Mouse (Mus musculus): ENCODE results near the gene Acbd6.
A peak's percentile ranks its signal among the peaks of the same experiment; 100 is the strongest.

Acbd6 gene

DNA sequence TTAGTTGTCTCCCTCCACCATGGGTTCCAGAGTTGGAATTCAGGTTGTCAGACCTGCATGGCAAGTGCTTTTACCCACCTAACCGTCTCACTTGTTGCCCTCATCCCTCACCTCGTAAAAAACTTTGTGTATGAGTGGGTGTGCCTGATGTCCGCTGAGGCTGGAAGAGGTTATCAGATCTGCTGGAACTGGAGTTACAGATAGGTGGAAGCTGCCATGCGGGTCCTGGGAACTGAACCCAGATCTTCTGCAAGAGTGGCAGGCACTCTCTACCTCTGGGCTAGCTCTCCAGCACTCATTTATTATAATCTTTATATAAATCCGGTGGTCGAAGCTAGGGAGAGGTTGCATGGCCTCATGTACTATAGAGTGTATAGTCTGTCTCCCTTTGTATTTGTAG, 4.3 kb downstream of the Acbd6 start:
- DNase-seq = no peak

DNA sequence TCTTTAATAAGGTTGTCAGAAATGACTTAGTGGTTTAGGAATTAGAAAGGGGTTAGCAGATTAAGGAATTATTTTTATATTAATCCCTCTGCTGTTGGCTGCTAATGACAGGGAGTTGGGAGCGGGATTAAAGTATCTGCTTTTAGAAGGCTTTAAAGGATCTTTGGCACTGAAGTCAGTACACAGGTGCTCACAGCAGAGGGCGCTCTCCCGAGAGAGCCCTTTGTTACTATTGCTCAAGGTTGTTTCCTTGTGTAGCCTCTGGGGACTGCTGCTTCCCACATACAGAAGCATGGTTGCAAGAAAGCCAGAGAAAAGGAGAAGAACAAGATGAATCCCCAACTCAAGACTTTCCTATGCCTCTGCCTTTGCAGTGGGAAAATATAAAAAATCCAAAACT, 6.8 kb downstream of the Acbd6 start:
- peak in 1 of 2 experiments; percentile 25 for DNase-seq

DNA sequence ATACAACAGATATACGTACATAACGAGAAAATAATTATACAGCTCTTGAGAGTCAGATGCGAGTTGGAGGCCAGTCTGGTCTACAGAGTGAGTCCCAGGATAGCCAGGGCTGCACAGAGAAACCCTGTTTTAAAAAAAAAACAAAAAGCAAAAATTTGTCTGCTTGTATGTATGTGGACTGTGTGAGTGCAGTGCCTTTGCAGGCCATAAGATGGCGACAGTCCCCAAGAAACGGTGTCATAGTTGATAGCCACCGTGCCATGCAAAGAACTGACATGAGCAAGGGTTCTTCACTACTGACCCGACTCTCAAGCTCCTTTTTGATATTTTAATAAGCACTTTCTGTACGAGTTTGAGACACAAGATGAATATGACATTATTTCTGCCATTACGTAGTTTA, 10.2 kb downstream of the Acbd6 start:
- no peak for DNase-seq

DNA sequence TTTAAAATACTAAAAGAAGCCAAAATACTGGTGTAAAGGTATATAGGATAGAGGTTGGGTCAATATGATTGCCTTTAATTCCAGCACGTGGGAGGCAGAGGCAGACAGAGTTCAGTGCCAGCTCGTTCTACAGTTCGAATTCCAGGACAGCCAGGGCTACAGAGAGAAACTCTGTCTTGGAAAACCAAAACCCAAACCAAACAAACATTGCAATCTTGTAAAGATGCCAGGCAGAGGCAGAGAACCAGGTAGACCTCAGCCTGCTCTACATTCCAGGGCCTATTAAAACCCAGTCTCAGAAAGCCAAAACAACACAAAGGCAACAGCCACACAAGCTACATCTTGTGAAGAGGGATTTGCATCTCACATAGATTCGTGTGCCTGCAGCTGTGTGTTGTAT, 11.4 kb downstream of the Acbd6 start:
- DNase-seq = no peak

DNA sequence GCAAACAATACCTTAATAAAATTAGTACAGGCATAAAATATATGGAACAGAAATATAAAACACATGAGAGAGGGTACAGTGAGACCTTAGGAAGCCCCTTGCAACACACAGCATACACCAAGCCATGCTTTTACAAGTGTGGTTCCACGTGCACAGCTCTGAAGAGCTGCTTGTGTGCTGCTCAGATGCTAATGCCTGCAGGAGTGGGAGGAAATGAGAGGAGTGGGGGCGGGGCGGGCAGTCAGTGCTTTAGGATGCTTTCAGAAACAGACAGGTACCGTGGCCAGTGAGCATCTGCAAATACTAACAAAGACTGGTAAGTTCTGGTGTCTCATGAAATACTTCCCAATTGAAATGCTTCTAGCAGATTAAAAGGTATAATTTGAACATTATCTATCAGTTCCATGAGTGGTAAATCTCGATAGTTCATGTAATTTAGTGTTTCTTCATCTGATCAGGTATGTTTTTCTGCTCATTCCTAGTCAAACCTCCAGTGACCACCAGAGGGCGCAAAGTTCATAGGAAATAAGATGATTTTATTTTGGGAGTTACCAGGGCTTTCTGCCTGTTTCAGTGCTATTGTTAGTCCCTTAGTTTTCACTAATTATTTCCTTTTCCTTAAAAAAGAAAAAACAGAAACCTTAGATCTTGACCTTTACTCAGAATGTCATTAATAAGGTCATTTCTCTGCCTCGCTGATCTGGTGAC, 17.2 kb downstream of the Acbd6 start:
- peak; percentile 20 to 42 for DNase-seq

DNA sequence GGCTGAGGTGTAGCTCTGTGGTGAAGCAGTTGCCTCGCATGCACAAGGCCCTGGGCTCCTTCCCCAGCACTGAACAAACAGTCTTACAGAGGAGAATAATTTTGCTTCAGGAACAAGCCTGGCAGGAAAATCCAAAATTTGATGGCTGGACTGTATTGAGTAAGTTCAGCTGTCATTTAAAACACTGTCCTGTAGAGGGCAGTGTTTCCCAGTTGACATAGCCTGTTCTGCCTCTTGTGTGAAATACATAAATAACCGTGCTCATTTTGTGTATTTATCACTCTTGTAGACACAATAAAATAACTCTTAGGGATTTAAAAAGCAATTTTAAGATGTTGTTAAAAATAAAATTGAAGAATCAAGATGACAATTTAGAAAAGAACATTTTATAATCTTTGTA, 18.5 kb downstream of the Acbd6 start:
- DNase-seq = peak in 1 of 2 experiments; percentile 13

DNA sequence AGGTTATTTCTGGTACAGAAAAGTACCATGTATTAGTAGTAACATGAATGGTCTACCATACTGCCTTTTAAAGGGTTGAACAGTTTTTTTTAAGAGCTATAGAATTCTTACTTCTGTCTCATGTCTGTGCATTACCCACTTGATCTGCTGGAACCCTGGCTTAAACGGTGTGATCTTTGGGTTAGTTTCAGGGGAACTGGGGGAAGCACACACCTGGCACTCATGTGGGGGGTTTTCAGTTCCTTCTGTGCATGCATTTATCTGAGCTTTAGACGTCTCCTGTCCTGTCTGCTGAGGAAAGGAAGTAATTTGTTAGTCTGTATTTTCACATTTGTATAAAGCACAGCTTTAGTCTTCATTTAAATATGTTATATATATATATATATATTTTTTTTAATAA, 19.4 kb downstream of the Acbd6 start:
- no peak for DNase-seq

DNA sequence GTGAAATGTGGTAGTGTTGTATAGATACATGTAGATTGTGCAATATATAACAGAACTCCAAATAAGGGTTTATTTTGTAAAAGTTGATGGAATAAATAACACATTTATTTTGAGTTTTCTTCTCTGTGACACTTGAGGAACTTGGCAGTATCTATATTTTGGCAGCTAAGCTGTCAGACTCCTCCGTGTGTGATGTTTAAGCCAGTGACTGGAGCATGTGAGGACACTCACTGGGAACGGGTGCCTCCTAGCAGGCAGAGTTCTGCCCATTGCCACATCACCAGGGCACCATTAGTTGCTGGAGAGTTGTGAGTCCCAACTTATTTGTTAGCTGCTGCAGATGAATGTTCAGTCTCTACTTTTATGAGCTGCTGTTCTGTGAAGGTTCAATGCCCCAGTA, 30.0 kb downstream of the Acbd6 start:
- no peak for DNase-seq

DNA sequence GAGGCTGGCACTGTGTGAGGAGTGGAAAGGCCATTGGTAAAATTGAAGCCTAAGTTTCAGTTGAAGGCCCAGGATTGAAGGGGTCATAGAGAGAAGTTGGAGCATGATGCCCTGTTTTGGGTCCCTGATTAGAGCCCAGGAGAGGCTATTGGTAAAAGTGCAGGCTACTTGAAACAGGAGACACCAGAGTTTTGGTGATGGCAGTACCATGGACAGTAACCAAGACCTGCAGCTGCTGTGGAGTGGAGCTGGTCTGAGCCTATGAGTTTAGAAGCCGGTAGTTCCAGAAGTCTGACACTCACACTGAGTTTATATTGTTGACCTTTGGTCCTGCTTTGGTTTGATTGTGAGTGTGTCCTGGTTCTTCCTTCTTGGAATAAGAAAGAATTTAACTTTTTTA, 36.2 kb downstream of the Acbd6 start:
- DNase-seq = no peak

DNA sequence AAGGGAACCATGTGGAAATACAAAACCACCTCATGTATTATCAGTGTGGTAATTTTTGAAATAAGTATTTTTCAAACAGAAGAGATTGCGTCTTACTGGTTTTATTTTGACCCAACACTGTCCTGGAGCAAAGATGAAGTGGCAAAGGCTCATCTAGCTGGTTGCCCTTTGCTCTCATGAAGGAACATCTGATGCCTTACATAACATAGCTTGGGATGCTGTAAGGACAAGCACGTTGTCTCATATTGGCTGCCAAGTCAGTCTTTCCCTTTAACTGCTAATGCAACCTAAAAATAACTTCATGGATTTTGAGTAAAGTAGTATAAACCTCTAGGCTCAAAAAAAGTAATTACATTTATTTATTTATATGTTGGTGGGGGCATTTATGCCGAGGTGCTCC, 38.7 kb downstream of the Acbd6 start:
- DNase-seq = no peak

DNA sequence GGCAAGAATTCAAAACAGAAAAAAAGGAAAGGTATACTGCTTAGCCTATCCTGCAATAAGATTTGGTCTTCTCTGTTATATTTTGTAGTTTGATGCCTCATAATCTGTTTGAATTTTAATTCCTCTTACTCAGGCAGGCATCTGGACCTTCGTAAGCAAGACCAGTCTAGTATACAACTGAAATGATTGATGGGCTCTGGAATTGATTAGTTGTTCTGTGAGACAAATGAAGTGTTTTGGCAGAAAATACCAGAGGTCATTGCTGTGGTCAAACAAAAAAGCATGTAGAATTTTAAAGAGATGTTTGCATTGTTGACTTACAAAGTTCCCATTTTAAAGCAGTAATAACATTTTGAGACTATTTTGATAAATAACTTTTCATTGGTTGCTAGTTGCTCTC, 46.8 kb downstream of the Acbd6 start:
- DNase-seq = no peak

DNA sequence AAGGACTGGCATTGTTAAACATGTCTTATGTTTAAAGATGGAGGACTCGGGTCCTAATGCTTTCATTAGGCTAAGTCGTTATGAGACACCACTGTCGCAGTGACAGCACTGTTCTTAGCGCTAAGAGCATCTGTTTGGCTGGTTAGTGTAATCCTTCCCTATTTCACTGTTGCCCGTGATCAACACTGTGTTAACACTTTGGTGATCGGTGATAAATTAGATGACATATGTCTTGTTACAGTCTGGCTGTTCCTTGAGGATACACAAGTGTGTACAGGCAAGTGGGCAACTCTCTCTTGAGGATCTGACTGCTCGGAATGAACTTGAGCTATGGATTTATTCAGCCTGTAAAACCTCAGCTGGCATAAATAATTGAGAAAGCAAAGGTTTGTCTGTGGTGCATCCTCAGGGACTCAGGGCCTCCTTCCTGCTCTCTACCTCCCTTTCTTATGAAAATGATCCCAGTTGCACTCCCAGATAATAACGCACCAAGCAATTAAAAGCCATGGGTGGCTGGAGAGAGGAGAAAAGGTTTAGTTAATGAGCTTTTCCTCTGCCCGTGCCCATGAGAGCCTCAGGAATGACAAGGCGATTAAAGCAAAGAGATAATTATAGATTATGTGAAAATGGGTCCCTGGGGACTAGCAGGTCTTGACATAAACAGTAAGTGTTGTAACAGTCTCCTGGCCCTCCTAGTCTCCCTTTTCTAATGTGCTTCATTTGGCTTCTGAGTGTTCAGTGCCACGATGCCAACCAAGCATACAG, 47.7 kb downstream of the Acbd6 start:
- DNase-seq = no peak

DNA sequence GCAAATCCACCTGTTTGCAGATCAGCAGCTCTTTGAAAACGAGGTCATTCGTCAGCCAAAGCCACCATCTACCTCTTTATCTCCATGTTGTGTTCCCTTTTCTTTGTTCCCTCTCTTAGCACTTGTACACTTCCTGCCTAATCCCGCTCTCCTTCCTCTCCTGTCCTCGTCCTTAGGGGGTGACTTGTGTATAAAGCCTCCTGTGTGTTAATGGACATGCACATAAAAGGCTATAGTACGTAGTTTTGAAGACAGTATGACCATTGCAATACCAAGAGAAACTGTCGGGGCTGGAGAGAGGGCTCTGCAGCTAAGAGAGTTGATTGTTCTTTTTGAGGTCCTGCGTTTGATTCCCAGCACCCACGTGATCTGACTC, 48.2 kb downstream of the Acbd6 start:
- DNase-seq = no peak

DNA sequence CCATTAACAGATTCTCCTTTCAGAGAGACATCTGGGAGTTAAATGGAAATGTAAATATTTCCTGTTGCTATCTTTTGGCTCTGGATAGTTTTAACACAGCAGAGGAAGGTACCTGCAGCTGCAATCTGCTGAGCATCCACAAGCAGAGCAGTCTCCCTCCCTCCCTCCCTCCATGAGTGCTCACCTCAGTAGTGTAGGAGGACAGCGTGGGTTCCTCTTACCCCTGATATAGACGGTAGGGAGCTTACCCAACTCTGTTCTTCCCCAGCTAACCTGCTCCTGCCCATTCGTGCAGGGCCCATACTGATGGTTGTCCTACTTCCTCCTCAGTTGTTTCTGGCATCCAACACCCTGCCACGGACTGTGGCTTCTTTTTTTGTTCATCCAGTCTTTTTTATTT, 50.6 kb downstream of the Acbd6 start:
- DNase-seq = no peak

DNA sequence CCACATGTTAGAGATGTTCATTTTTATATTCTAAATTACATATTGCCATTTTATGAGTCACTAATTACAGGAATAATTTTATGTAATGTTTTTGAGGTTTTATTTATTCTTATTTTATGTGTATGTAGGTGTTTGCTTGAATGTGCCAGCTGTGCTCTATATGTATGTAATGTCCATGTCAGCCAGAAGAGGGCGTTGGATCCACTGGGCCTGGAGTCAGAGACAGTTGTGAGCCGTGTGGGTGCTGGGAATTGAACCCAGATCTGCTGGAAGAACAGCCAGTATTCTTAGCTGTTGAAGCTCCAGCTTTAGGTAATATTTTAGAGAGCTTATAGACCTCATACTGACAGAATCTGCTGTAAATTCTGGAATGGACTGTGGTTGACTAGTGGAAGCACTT, 56.5 kb downstream of the Acbd6 start:
- DNase-seq = no peak

DNA sequence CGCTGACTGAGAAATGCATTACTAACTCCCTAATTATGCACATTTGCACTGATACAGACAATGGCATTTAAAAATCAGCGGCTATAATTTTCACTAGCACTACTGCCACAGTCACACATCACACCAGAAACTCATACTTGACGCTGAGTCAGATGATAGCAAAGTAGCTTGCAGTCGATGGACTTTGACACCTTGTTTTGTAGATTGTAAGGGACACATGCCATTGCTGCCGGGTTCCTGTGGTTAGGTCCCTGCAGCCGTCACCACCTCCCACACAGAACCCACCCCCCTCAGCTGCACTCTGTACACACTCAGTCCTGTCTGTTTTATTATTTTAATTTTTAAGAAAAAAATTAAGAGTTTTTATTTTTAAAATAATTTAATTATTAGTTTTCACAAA, 63.2 kb downstream of the Acbd6 start:
- DNase-seq = no peak

DNA sequence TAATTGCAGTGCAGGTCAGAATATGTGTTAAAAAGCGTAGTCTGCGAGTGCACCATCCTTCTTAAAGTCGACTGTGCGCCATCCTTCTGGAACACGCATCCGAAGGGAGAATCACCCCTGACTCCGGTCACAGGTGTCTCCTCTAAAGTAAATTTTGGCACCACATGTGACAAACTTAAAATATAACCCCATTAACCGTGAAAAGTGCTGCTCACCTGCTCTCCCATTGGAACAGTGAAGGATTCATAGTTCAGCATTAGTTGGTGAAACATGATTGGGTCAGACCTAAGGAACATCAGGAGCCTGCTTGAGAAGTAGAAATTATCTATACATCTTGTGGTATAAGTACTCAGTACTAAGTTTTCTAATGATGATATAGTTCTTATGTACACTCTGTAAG, 65.3 kb downstream of the Acbd6 start:
- no peak for DNase-seq

DNA sequence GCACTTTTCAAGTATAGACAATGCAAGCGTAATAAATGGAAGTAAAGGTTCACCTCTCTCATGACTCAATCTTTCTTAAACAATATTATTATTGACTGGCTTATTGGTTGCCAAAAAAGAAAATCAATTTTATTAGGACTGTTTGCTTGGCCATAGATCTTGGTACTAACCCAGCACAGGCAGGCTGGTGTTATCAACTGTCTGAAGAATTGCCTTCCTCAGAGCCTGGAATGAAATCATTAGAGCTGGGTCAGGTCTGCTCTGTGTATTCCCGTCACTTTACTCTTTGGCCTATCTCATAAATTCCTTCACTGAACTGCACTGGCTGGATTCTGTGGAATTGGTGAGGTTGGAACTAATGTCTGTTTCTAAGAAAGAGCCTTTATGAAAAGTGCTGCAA, 69.8 kb downstream of the Acbd6 start:
- DNase-seq = no peak

DNA sequence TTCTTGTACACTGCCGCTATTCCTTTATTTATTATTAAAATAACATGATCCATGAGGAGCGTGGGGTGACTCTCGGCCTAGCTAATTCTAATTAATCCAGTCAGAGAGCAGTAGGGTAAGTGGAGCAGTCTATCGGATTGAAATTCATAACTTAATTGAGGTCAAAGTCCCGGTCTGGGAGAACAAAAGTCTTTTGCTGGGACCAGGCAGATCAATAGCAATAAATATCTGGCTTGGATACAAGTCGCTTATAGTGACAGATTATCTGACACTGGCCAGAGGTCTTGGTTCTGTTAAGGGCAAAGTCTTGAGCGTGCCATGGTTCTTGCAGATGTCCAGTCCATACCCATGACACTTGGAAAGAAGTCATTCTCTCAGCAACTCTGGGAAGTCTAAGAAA, 78.7 kb downstream of the Acbd6 start:
- no peak for DNase-seq

DNA sequence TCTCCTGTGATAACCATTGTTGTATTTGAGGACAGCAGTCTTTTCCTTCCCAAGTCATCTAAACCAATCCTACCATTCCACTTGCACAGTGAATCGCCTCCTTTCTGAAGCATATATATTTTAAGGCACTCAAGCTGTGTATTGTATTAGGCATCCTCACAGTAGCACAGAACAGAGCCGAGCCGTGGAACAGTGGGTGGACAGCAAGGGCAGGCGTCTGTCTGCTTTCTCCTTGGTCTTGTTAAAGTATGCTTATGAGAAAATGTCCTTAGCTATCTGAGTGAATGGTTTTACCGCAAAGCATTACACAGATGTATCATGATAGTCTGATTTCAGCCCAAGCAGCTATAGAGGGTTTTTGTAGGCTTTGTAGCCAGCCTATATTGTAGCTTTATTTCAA, 87.9 kb downstream of the Acbd6 start:
- DNase-seq = no peak

DNA sequence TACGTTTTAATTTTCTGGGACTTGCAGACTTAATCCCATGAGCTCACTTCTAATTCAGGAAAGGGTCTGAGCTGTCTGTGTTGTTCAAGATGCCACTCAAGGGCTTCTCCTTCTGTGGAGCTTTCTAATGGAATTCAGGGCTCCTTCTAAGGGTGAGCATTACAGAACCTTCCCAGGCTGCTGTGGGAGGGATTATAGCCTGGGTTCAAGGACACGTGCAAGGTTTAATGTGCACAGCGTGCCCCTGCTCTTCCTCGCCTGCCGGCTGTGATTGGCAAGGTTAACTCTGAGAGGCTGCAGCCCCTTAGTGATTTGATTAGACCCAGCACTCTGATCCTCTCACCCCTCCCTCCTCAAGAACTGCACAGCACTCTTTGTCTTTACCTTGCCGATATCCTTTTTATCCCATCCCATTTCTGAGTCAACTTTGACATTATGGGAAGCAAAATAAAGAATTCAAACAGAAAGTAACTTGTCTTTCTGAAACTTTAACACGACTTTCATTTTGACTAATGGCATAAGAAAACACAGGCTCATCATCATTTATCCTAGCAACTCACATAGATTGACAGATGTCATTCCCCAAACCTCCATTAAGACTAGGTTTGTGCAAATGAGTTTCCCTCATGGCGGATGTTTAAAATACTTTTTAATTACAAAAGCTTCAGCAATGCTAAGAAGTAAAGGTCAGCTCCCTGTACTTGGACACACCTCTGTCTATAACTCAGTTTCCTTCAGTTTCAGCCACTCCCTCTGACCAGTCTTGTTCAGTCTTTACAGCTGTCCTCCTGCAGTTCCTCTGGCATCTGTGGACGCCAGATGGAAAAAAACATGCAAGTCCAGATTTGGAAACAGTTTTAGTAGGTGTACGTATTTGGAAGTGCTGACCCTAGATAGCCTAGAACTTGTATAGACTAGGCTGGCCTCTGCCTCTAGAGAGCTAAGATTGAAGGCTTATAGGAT, 88.7 kb downstream of the Acbd6 start:
- DNase-seq = no peak

DNA sequence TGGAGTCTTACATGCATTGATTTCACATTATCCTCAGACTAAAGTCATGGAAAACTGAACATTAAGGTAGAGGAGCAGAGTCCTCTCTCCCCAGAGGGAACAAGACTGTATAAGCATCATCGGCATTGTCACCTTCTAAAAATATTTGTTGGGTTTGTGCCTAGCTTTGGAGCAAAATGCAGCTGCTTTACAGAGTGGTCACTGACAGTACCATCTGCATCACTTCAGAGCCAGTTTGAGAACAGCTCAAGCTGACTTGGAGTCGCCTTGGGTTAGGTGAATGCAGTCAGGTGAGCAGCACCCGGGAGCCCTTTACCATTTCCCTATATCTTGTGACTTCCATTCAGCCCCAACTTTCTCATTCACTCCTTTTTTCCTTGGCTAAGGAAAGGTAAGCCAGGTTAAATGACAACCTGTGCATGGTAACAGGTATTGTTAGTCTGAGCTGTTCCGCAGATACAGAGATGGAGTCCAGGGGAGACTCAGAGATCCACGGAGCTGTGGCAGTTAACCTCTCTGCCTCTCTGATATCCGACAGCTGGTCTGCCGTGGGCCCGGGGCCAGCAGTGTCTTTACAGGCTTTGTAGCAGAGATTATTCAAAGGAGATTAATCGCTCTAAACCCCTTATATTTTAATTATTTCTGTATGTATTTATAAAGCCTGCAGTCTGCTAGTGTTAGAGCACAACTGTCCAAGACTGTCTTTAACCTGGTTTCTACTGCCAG, 92.4 kb downstream of the Acbd6 start:
- DNase-seq = no peak

DNA sequence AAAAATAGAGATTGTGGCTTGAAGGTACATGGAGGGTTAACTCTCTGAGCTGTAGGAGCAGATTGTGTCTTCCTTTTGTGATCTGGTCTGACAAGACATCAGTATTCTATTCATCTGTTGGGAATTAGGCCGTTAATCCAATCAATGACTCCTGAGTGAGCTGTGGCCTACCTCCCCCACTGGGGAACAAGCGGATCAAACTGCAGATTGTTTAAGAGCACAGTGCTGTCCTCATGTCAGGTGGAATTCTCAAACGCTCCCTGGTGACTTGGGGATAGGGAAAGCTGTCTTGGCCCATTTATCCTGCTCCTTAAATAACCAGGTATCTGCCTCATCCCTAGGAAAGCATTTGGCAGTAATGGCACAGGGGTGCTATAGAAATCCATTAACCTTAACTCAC, 97.0 kb downstream of the Acbd6 start:
- no peak for DNase-seq
